Mouse (Mus musculus) heart, postnatal 14 days (tissue): ENCODE data around the gene Fam221a. TPM values are rescaled to one million over a fixed set of nuclear protein-coding genes. Genes with fewer than 3 reads are reported as not detected.

Source experiments
- DNase-seq, 2 experiments: peaks; one replicate each; pipeline ENCODE4 v3.0.0; 2021 to 2022
- intact Hi-C: fragments of 180-260 bp; cut with DNase I; formaldehyde crosslinking; loops from one replicate; pipeline ENCODE4 v1.15.1; 2025
- long read RNA-seq, 2 experiments: library from polyadenylated mRNA; stranded (forward); transcript quantifications; one replicate each; pipeline ENCODE4 v2.0.0; 2021
- total RNA-seq, 2 experiments: library from RNA; stranded (reverse); gene quantifications; 2 replicates each; pipeline ENCODE4 v1.2.3; 2021

Gene Fam221a
- under 1 TPM; 0.51 to 0.79 TPM for total RNA-seq
- long read RNA-seq, experiment 1, partial matches to known transcripts = 0 of 1 reads
- long read RNA-seq, experiment 1, other reads (novel, unspliced or antisense) = 0 of 1 reads
- long read RNA-seq, experiment 2, partial matches to known transcripts = 0 of 1 reads
- long read RNA-seq, experiment 2, other reads (novel, unspliced or antisense) = 1 of 1 reads

- peak; percentile 74 to 81 for DNase-seq
- intact Hi-C loops = loop anchor here (2.0 kb wide), 1 partner anchor 47 kb away; no protein-coding TSS in a partner anchor
Measured at GRCm38 (mm10) chr6:49367159-49368054, at the start of gene Fam221a. Fam221a (plus strand) TSS chr6:49367739.

GRCm38 (mm10) chr6:49318966-49319594 is 48.5 kb upstream of the Fam221a start, which contains the start of gene Ccdc126:
Ccdc126 (plus strand) TSS chr6:49319274.
- peak; percentile 98 to 99 for DNase-seq
- intact Hi-C loops = loop anchor here (2.0 kb wide), 1 partner anchor 50 kb away; no protein-coding TSS in a partner anchor

- no peak for DNase-seq
- intact Hi-C loops = loop anchor here (2.0 kb wide), 2 partner anchors 47 to 51 kb away; partner anchors contain the start of gene Fam221a
Measured at GRCm38 (mm10) chr6:49319595-49320315, 47.8 kb upstream of the Fam221a start.

GRCm38 (mm10) chr6:49321341-49321740 is 46.2 kb upstream of the Fam221a start:
- intact Hi-C loops = loop anchor here (2.0 kb wide), 1 partner anchor 45 kb away; the partner anchor contains the start of gene Fam221a
- DNase-seq = no peak

GRCm38 (mm10) chr6:49322056-49322455 is 45.5 kb upstream of the Fam221a start:
- DNase-seq = no peak
- intact Hi-C loops = no loop called here

- no peak for DNase-seq
- intact Hi-C loops = no loop called here
Measured at GRCm38 (mm10) chr6:49322986-49323385, 44.6 kb upstream of the Fam221a start.

- DNase-seq = no peak
- intact Hi-C loops = no loop called here
Measured at GRCm38 (mm10) chr6:49324528-49324927, 43.0 kb upstream of the Fam221a start.

- no peak for DNase-seq
- intact Hi-C loops = no loop called here
Measured at GRCm38 (mm10) chr6:49325294-49325693, 42.2 kb upstream of the Fam221a start.

GRCm38 (mm10) chr6:49326846-49327245 is 40.7 kb upstream of the Fam221a start:
- no peak for DNase-seq
- intact Hi-C loops = no loop called here

- intact Hi-C loops = no loop called here
- DNase-seq = no peak
Measured at GRCm38 (mm10) chr6:49331369-49332059, 36.0 kb upstream of the Fam221a start.

- intact Hi-C loops = no loop called here
- DNase-seq = no peak
Measured at GRCm38 (mm10) chr6:49332060-49332370, 35.5 kb upstream of the Fam221a start.

- intact Hi-C loops = no loop called here
- no peak for DNase-seq
Measured at GRCm38 (mm10) chr6:49338566-49338965, 29.0 kb upstream of the Fam221a start.

- no peak for DNase-seq
- intact Hi-C loops = no loop called here
Measured at GRCm38 (mm10) chr6:49339145-49339544, 28.4 kb upstream of the Fam221a start.

GRCm38 (mm10) chr6:49343737-49344469 is 23.6 kb upstream of the Fam221a start:
- intact Hi-C loops = no loop called here

GRCm38 (mm10) chr6:49349826-49350225 is 17.7 kb upstream of the Fam221a start:
- DNase-seq = no peak
- intact Hi-C loops = no loop called here

More at GRCm38 (mm10) chr6:49343737-49344469, 23.6 kb upstream of the Fam221a start:
- no peak for DNase-seq

GRCm38 (mm10) chr6:49354613-49355012 is 12.9 kb upstream of the Fam221a start:
- DNase-seq = no peak
- intact Hi-C loops = no loop called here

GRCm38 (mm10) chr6:49355171-49355570 is 12.4 kb upstream of the Fam221a start:
- intact Hi-C loops = no loop called here
- DNase-seq = no peak

GRCm38 (mm10) chr6:49360420-49360819 is 7.1 kb upstream of the Fam221a start:
- no peak for DNase-seq
- intact Hi-C loops = loop anchor here (2.0 kb wide), 1 partner anchor 92 kb away; no protein-coding TSS in a partner anchor

- intact Hi-C loops = no loop called here
- DNase-seq = peak in 1 of 2 experiments; percentile 3
Measured at GRCm38 (mm10) chr6:49368212-49368611, 673 bp downstream of the Fam221a start.
